Mouse (Mus musculus): ENCODE measurements at regions not wholly inside any gene's neighbourhood (a gene's known extent, or its start where the extent isn't known, plus 50 kb on each side); places are given as distances from the start of the nearest gene placed in this dataset.
A peak's percentile ranks its signal among the peaks of the same experiment; 100 is the strongest.
"Not testable (repeated sequence)": the region's sequence is repeated elsewhere in the genome, so short reads cannot be mapped to it uniquely, and the experiment has no call there.

DNA sequence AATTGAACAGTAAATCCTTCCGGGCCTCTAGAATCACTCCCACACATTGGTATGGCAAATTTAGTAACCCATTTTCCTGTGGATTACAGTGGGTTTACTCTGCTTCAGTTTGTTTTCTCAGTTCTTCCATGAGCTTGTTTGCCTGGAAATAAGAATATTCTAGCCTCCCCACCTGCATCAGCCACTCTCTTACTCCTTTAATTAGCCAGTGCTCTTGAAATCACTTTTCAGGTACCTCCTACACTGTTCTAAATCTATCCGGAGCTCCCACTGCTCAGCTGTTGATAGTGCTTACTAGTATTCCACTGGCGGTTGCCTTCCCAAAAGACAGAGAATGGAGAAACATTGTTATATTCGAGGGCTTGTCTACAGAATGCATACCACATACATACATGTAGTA lies 167.1 kb downstream of the Htr7 start:
- DNase-seq, result no peak

DNA sequence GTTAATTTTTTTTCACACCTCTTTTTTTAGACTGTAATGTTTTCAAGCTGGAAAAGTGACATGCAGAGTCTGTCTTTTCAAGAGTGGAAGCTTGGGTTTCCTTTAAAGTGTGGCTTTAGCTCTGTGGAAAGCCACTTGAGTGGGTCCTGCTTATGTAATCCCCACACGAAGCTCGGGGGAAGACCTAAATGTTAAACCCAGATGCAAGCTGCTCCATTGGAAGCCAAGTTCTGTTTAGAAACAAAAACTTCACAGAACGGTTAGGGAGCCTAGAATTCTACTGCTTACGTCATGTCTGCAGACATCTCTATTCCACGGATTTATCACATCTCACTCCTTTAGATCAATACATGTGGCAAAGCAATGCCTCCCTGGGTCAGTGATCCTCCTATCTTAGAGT lies 171.0 kb downstream of the Htr7 start:
- DNase-seq, result no peak

DNA sequence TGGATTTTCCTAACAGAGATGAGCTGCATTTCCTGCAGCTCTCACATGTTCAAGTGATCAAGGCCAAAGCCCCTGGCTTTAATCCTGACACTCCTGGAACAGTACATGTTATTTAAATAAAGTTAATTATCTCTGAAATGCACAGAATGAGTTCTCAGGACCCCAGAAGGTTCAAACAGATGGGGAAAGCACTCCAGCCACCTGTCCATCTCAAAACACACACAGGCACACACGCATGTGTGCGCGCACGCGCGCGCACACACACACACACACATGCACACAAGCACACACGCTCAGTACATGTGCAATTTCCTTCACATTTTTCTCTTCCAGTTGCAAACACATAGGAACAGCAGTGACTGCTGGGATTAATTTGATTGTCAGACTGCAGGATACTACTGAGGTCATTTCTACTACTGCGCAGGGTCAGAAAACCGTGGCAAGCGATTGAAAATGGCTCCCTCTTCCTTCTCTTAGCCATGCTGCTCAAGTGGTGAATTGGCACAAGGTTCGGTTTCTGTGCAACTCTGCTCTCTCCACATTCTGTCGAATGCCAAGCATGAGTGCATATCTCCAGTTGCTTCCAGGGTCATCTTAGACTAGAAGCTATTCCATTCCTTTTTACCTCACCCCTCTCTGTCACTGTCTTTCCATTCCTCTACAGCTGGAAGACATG lies 175.4 kb downstream of the Htr7 start:
- no peak for DNase-seq

DNA sequence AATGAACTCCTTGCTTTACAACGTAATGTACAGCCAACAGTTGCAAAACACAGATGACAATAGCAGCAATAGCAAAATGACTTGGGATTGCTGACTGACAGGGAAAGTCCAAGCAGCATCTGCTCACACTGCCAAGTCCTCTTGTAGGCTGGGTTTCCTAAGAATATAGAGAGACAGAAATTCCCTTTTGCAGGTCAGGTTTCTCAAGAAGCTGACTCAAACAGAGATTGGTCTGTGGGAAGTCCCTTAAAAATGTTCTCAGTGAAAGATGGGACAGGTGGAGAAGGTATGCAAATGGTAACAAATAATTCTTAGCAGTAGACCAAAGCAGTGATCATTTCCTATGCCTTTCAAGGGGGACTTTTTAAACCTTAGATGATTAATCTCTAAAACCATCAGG lies 181.8 kb downstream of the Htr7 start:
- no peak for DNase-seq

DNA sequence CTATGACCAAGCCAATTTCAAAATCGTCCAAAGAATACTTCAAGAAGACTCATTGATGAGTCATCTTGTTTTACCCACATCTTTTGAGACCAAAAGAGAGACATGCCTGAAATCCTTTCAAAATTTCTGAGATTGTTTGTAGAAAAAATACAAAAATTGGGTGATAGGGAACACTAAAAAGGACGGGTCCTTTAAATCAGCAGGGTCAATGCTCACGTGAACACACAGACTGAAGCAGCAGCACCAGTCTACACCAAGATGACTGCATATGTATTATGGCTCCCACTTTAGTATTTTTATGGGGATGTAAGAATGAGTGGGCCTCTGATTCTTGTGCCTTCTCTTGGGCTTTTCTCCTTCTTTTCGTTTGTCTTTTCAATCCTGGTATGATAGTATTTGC lies 186.6 kb downstream of the Htr7 start:
- no peak for DNase-seq

DNA sequence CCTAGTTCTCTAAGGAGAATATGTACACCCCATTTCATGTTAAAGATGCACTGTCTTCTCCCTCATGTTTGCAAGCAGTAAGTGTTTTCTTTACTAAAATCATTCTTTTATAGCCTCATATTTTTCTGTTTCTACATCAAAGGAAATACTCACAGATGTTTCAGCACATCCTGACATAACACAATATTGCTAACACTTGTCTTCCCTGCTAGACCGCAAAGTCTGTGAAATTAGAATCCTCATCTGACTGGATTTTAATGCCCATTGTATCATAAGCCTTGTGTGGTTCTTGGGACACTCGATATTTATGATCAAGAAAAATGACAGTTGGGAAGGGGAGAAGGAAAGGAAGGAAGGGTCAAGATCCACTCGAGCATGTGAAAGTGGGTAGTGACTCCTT lies 188.8 kb downstream of the Htr7 start:
- DNase-seq, result no peak

DNA sequence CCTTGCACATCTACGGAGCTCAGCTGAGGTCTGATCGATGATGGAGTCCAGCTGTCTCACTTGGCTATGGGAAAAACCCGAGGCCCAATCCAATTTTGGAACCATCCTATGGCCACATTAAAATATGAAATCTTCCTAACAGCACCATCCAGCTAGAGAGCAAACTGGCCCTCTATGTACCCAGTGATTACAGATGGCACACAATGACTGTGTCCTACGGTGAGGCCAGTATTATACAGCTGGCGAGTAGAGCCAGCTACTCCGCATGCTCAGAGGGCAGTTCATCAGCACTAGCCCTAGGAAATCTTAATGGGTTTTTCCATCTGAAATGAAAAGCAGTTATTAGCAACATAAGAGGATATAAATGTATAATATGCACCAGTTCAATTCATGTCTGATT lies 194.3 kb downstream of the Htr7 start:
- DNase-seq, result no peak

DNA sequence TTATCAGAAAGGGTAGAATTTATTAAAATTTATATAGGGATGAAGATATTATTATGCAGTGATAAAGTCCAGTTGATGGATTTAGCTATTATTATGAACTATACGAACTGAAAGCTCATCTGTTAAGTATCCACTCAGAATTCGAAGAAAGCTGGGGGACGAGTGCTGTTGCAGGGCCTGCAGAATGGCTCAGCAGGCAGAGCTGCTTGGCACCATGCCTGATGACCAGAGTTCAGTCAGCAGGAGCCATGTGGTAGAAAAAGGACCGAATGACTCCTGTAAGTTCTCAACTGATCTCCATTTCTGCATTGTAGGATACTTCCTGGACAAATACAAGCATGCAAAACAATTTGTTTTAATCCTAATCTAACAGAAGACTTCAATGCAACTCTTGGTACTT lies 195.9 kb downstream of the Htr7 start:
- DNase-seq, result peak; percentile 36

DNA sequence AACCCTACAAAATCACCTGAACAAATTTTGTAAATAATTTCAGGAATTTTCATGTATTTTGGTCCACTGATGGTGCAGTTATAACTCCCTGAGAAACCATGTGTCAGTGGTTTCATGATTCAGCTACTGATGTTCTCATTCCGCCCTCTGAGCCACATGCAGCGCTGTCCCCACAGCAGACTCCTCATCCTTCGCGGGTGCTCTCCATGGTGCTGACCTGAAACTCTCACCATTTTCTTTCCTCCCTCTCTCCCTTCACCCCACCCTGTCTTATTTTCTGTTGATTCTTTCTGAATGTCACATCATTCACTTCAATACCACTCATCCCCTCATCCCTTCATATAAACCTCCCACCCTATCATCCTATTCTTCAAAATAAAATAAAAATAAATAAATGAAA lies 224.3 kb downstream of the Htr7 start:
- DNase-seq, result peak; percentile 52

DNA sequence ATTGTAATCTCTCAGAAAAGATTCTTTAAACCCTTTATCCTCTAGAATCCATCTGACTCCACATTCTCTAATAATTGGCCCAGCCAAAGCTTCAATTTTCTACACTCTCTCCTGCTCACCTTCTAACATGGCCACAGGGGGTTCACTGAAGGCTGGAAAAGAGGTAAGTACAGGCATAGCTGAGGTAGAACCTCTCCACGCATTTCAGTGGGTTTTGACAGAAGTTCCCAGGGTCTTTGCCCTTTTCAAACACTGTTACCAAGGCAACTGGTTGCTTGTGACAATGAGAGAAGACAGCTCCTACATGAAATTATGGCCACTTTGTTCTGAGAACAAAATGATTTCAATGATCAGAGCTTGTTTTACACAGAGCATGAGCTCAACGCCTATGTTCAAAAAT lies 231.2 kb downstream of the Htr7 start:
- no peak for DNase-seq

DNA sequence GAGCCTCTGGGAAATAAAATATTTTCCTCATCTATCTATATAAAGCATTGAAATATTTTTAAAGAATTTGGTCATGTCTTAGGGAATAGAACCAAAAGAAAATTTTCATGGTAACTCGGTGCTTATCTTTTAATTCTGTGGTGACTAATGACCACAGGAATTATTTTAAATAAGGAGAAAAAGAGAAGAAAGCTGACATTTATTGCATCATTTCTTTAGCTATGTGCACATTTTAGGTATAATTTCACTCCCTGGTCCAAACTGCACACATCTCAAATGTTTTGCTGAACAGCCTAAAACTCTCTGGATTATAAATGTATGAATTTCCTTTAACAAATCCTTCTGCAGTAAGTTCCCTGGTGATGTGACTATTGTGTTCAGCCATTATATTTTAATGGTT lies 237.7 kb downstream of the Htr7 start:
- DNase-seq, result no peak

DNA sequence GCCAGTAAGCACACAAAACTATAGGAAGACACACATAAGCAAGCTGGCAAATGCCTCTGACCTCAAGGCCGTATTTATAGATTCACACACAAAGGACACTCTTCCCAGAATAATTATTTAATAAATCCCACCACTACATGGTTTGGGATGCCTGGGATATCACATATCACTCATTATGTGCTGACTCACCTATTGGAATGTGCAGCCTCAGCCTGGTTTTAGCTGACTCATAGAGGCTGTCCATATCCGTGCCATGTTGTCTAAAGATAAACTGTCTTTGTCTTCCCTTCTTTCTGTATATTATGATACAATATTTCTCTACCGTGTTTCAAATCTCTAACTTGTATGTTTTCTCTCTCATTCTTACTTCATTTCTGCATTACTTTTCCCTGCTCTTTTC lies 262.6 kb downstream of the Htr7 start:
- DNase-seq, result no peak

DNA sequence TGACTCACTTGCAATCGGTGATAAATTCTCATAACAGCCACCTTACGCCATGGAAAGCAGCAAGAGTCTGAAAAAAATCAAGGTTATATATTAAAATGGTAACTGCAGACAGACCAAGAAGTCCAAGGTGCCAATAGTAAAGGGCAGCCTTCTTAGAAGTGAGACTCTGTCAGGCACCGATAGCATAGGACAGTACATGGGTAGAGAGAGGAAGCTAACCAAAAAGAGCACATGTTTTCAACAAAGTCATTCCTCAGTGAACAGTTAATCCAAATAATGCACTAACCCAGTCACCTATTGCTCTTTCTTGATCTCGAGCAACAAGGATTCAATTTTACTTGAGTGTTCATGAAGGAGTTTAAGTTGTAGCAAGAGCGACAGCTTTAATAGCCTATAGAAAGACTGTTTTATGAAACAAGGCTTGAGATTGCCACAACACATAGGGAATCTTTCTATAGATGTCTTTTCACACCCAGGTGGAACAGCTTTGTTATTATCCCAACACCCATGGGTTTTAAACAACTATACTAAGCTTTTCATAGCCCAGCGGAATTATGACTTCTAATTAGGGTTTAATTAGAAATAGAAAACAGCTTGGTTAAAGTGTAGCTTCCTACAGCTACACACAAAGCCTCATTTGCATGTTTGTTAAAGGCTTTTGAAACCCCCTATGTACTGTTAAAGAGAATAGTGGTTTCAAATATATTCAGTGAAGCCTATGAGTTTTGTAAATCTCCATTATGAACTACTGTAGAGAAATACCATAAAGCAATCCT lies 269.9 kb downstream of the Htr7 start:
- DNase-seq, result no peak

DNA sequence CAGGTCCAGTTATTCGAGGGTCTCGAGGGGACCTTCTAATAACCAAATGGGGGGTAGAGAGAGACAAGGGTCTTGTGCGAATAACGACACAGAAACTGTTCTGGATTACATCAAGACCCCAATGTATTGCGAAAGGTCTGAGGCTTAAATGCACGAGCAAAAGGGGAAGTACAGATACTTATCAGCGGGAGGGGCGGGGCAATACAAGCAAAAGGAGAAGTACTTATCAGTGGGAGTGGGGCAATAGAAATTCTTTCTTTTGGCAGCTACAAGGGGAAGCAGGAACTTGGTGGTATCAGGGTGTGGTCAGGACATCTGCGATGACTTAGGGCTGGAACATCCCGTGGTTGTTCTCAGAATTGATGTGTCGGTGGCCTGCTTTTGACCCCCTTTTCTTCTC lies 295.6 kb downstream of the Htr7 start:
- DNase-seq, result not testable (repeated sequence)

DNA sequence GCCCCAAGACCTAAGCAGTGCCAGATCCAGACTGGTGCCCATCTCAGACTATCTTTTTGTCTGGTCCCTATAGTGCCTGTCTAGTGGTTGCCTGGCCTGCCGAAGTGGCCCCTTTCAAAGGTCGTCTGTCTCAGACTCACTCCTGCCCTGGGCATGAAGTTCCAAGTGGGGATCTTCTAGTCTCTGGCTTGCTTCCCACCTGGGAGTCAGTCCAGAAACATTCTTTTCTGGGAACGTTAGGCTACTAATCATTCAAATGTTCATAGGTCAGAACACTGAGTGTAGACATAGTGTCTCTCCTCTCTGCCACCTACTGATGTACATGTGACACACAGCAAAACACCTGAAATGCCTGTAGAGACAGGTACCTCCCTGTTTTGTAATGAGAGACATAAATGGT lies 297.6 kb downstream of the Htr7 start:
- peak; percentile 9 for DNase-seq

DNA sequence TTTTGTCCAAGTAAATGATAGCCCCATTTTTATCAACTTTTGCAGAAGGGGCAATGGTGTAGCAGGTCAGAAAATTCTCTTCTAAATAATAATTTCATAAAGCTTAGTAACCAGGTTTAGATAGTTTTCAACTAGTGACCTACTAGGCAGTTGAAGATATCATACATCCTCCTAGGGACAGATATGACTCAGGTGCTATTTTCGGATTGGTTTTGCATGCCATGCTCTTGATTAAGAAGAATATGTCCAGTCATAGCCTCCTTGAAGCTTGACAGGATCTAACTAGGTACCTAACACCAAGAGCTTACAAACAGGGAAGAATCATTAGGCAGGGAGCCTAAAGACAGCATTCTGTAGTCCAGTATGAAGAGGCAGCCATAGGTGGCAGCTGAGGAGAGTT lies 301.8 kb downstream of the Htr7 start:
- no peak for DNase-seq

DNA sequence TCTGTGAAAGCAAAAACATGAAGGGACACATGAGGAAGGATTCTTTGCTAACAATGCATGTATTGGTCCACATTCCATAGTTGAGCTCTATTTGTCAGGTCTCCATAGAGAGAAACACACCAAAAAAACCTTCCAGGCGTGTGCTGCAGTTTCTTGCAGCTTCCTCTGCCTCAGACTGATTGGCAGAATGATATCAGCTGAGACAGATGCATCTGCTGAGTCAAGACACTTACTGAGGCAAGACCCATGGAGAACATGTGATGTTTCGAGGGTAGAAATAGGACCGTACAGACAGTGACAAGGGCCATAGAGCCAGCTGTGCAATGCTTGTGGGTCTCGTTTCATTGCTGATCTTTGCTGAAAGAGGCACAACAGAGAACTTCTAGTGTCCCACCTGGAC lies 321.6 kb downstream of the Htr7 start:
- no peak for DNase-seq

DNA sequence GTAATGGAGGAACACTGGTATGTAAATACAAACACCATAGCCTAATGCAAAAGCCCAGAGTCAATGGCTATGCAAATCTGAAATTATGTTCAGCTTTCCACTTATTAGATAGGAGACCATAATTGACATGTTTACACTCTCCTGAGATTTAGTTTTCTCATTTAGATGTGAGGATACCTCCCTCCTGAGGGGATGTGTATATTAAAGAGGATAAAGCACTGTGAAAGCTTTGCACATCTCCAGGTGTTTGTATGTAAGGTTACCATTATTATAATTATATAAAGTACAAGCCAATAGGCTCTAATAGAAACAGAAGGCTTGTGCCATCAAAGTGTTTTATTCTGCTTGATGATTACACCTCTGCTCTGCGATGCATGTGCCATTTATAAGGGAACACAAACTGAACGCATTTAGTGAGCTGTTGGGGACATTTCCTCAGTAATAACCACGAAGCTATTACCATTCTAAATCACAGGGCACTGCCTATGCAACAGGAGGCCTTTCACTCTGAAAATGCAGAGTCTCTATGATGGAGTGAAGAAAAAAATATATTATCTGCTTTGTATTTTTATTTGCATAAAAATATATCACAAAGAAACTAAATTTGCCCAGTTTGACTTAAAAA lies 328.8 kb downstream of the Htr7 start:
- no peak for DNase-seq

All from kidney, postnatal 10 days (tissue).